7 mouse cellular contexts compared by ENCODE assay signal in genomic region chr8:91966891-91967370, GRCm38 (mm10).
DNase-seq lines count a peak whose midpoint lies in the region; ATAC-seq and TF ChIP-seq lines count a peak whose summit lies in the region.

No protein-coding gene starts in this region.

- WGBS in heart, embryonic 11.5 days (ENCODE audit: insufficient replicate concordance): 14% methylated on average over 19 of the region's 19 CpGs
- WGBS in kidney, adult 2 months: 40% methylated on average over 19 of the region's 19 CpGs
- WGBS in lung, postnatal 0 days: 10% methylated on average over 19 of the region's 19 CpGs

- H3K4me3 ChIP-seq in heart, embryonic 11.5 days (ENCODE audit: low read depth, low read length): peak overlapping the region; percentile 20
- no peak overlapping the region for H3K4me3 ChIP-seq in kidney, adult 2 months (ENCODE audit: insufficient read depth, low read depth, low read length)
- H3K4me3 ChIP-seq in lung, postnatal 0 days (ENCODE audit: low read depth, low read length): peak overlapping the region; percentile 26

- H3K4me1 ChIP-seq in heart, embryonic 11.5 days (ENCODE audit: control insufficient read depth, insufficient read depth, low read length): peaks cover 20% of the 10 kb centered on the region
- no peaks in the 10 kb centered on the region for H3K4me1 ChIP-seq in kidney, adult 2 months (ENCODE audit: control insufficient read depth, insufficient read depth, low read length)
- H3K4me1 ChIP-seq in lung, postnatal 0 days (ENCODE audit: insufficient read depth, low read depth, low read length): no peaks in the 10 kb centered on the region; the same call in none of the 2 replicates

- TF ChIP-seq POLR2A in kidney, adult 2 months (IDR thresholded peaks at IDR 0.05; ENCODE audit: low read depth, low read length): no peak

- TF ChIP-seq CTCF in kidney, adult 2 months (conservative IDR thresholded peaks at IDR 0.05; ENCODE audit: insufficient read depth, insufficient read length, low read depth, low read length): 0 out of 2 replicates have a peak, but pooled peaks have one; percentile 27
- peak; percentile 68 for TF ChIP-seq CTCF in lung, postnatal 0 days (IDR thresholded peaks at IDR 0.05)

- DNase-seq in ES-CJ7 (ENCODE audit: low read depth, low spot score): peak; percentile 61
- peak; percentile 70 for DNase-seq in adrenal gland, adult 2 months
- DNase-seq in kidney, adult 2 months: peak; percentile 88
- peak; percentile 62 for DNase-seq in lung, postnatal 0 days (ENCODE audit: low spot score)
- peak; percentile 19 for DNase-seq in thymus, postnatal 0 days (ENCODE audit: low spot score)
- no peak for DNase-seq in urinary bladder, adult 2 months (ENCODE audit: low spot score)

- no peaks in the 10 kb centered on the region for H3K9me3 ChIP-seq in heart, embryonic 11.5 days (replicated peaks; ENCODE audit: control insufficient read depth, low read length)
- no peaks in the 10 kb centered on the region for H3K9me3 ChIP-seq in lung, postnatal 0 days (ENCODE audit: low read length)

- peak; percentile 82 for TF ChIP-seq EP300 in lung, postnatal 0 days (IDR thresholded peaks at IDR 0.05)

- H3K9ac ChIP-seq in heart, embryonic 11.5 days (ENCODE audit: low read depth, low read length): peak overlapping the region; percentile 39; the same call in 1 of the 2 replicates
- no peak overlapping the region for H3K9ac ChIP-seq in lung, postnatal 0 days (replicated peaks; ENCODE audit: low read depth)

- peak overlapping the region; percentile 63 for H3K4me2 ChIP-seq in heart, embryonic 11.5 days
- H3K4me2 ChIP-seq in lung, postnatal 0 days (replicated peaks; ENCODE audit: low read depth, low read length): peak overlapping the region; percentile 54

- ATAC-seq in heart, embryonic 11.5 days (replicated peaks; ENCODE audit: insufficient number of reproducible peaks, low FRiP score, low TSS enrichment): no peak
- peak; percentile 79 for ATAC-seq in lung, postnatal 0 days

- no peaks in the 10 kb centered on the region for H3K36me3 ChIP-seq in heart, embryonic 11.5 days (ENCODE audit: control insufficient read depth, insufficient read depth, low read length)
- no peaks in the 10 kb centered on the region for H3K36me3 ChIP-seq in kidney, adult 2 months (ENCODE audit: control insufficient read depth, insufficient read depth, low read length)
- H3K36me3 ChIP-seq in lung, postnatal 0 days (ENCODE audit: insufficient read depth, low read length): no peaks in the 10 kb centered on the region

- peak overlapping the region; percentile 85 for H3K27ac ChIP-seq in heart, embryonic 11.5 days (ENCODE audit: low read depth, low read length)
- peak overlapping the region; percentile 51; the same call in 1 of the 2 replicates for H3K27ac ChIP-seq in kidney, adult 2 months (ENCODE audit: insufficient read depth, low read depth, low read length)
- no peak overlapping the region for H3K27ac ChIP-seq in lung, postnatal 0 days (ENCODE audit: low read length)

- H3K27me3 ChIP-seq in heart, embryonic 11.5 days (ENCODE audit: control insufficient read depth, insufficient read depth, low read length): peaks cover 40% of the 10 kb centered on the region
- H3K27me3 ChIP-seq in kidney, adult 2 months (replicated peaks; ENCODE audit: control insufficient read depth, insufficient read depth, low read length): no peaks in the 10 kb centered on the region
- H3K27me3 ChIP-seq in lung, postnatal 0 days (replicated peaks; ENCODE audit: insufficient read depth, low read length): no peaks in the 10 kb centered on the region
